Mouse (Mus musculus) kidney, adult 2 months (tissue): ENCODE measurements around the gene Pfkm.

Source experiments
- CTCF ChIP-seq: fragments of 200-500 bp; conservative IDR thresholded peaks from 2 replicates; pipeline ENCODE4 v1.5.1; 2011; ENCODE audit warnings: low read depth, mild to moderate bottlenecking, control low read depth, low read length, moderate library complexity, mixed read lengths; ENCODE audit not compliant: insufficient read depth, insufficient read length
- POLR2A ChIP-seq: fragments of 200-500 bp; IDR thresholded peaks from one replicate; pipeline ENCODE4 v1.6.1; 2011; ENCODE audit warnings: low read depth, low read length, control low read depth

DNA sequence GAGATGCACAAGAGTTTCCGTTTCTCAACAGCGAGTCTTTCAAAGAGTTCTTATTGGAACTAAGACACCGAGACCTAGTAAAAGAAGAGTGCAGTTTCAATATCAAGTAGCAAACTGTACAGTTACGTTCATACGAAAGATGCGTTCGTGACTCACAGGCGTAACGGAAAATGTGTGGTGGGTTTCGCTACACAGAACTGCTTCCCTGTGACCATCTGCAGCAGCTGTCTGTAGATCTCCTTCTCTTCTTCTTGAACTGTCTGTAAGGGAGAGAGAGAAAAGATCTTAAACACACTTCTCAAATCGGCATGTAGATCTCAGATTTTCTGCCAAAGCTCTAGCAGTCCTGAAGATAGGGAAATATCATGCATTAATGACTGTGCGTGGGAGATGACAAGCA lies 25.8 kb upstream of the Pfkm start:
- TF ChIP-seq CTCF (no peak), POLR2A (no peak)
